Mouse (Mus musculus): ENCODE results near the gene Slc39a11. TPM values are rescaled to one million over a fixed set of nuclear protein-coding genes. Genes with fewer than 3 reads are reported as not detected.

Gene Slc39a11
- polyA plus RNA-seq, 1 experiment from 2014 or later = 26.2 TPM

- Histone ChIP-seq H3K4me2 (ENCODE audit: low read depth, low read length) (no peak overlapping the region), H3K4me3 (ENCODE audit: low read length) (no peak overlapping the region), H3K9me3 (ENCODE audit: control insufficient read depth, low read length) (no peaks in the 10 kb centered on the region), H3K27ac (ENCODE audit: low read length) (no peak overlapping the region), H3K36me3 (ENCODE audit: control insufficient read depth, insufficient read depth, low read length) (peaks cover 21% of the 10 kb centered on the region), H3K9ac (ENCODE audit: low read length) (no peak overlapping the region), H3K27me3 (ENCODE audit: control insufficient read depth, insufficient read depth, low read depth, low read length) (no peaks in the 10 kb centered on the region), H3K4me1 (replicated peaks; ENCODE audit: control insufficient read depth, insufficient read depth, low read length) (no peaks in the 10 kb centered on the region)
- ATAC-seq (ENCODE audit: low read depth) = no peak
- 86% methylated on average over 4 of the region's 4 CpGs for WGBS
Observed at GRCm38 (mm10) chr11:113673614-113674013, 23.7 kb upstream of the Slc39a11 start.

GRCm38 (mm10) chr11:113669711-113670110, 19.8 kb upstream of the Slc39a11 start:
- H3K36me3 ChIP-seq (ENCODE audit: control insufficient read depth, insufficient read depth, low read length) = peaks cover 14% of the 10 kb centered on the region
- 79% methylated on average over 4 of the region's 4 CpGs for WGBS
- no peak for ATAC-seq (ENCODE audit: low read depth)

GRCm38 (mm10) chr11:113668857-113669256, 19.0 kb upstream of the Slc39a11 start:
- no peak overlapping the region for H3K27ac ChIP-seq (ENCODE audit: low read length)
- WGBS = 81% methylated on average over 5 of the region's 5 CpGs
- no peaks in the 10 kb centered on the region for H3K9me3 ChIP-seq (ENCODE audit: control insufficient read depth, low read length)
- no peak overlapping the region for H3K4me3 ChIP-seq (ENCODE audit: low read length)
- H3K4me2 ChIP-seq (ENCODE audit: low read depth, low read length) = no peak overlapping the region
- peaks cover 18% of the 10 kb centered on the region for H3K4me1 ChIP-seq (replicated peaks; ENCODE audit: control insufficient read depth, insufficient read depth, low read length)
- ATAC-seq (ENCODE audit: low read depth) = no peak
- no peaks in the 10 kb centered on the region for H3K27me3 ChIP-seq (ENCODE audit: control insufficient read depth, insufficient read depth, low read depth, low read length)
- no peak overlapping the region for H3K9ac ChIP-seq (ENCODE audit: low read length)
- H3K36me3 ChIP-seq (ENCODE audit: control insufficient read depth, insufficient read depth, low read length) = peaks cover 15% of the 10 kb centered on the region

More at GRCm38 (mm10) chr11:113669711-113670110, 19.8 kb upstream of the Slc39a11 start:
- H3K27ac ChIP-seq (ENCODE audit: low read length) = no peak overlapping the region
- H3K9me3 ChIP-seq (ENCODE audit: control insufficient read depth, low read length) = no peaks in the 10 kb centered on the region
- no peak overlapping the region for H3K9ac ChIP-seq (ENCODE audit: low read length)
- no peak overlapping the region for H3K4me2 ChIP-seq (ENCODE audit: low read depth, low read length)
- H3K4me1 ChIP-seq (replicated peaks; ENCODE audit: control insufficient read depth, insufficient read depth, low read length) = peaks cover 18% of the 10 kb centered on the region
- H3K4me3 ChIP-seq (ENCODE audit: low read length) = no peak overlapping the region
- H3K27me3 ChIP-seq (ENCODE audit: control insufficient read depth, insufficient read depth, low read depth, low read length) = no peaks in the 10 kb centered on the region

GRCm38 (mm10) chr11:113667704-113668103, 17.8 kb upstream of the Slc39a11 start:
- WGBS = 51% methylated on average over 4 of the region's 4 CpGs
- no peak overlapping the region for H3K9ac ChIP-seq (ENCODE audit: low read length)

GRCm38 (mm10) chr11:113667122-113667521, 17.2 kb upstream of the Slc39a11 start:
- Histone ChIP-seq H3K9me3 (ENCODE audit: control insufficient read depth, low read length) (no peaks in the 10 kb centered on the region), H3K27me3 (ENCODE audit: control insufficient read depth, insufficient read depth, low read depth, low read length) (no peaks in the 10 kb centered on the region), H3K9ac (ENCODE audit: low read length) (no peak overlapping the region), H3K36me3 (ENCODE audit: control insufficient read depth, insufficient read depth, low read length) (peaks cover 12% of the 10 kb centered on the region), H3K4me3 (ENCODE audit: low read length) (no peak overlapping the region), H3K4me1 (replicated peaks; ENCODE audit: control insufficient read depth, insufficient read depth, low read length) (peaks cover 18% of the 10 kb centered on the region), H3K27ac (ENCODE audit: low read length) (peak overlapping the region; percentile 4), H3K4me2 (ENCODE audit: low read depth, low read length) (no peak overlapping the region)
- ATAC-seq (ENCODE audit: low read depth) = peak; percentile 28; the same call in 1 of the 2 replicates
- 53% methylated on average over 2 of the region's 2 CpGs for WGBS

More at GRCm38 (mm10) chr11:113667704-113668103, 17.8 kb upstream of the Slc39a11 start:
- H3K4me3 ChIP-seq (ENCODE audit: low read length) = no peak overlapping the region
- no peaks in the 10 kb centered on the region for H3K27me3 ChIP-seq (ENCODE audit: control insufficient read depth, insufficient read depth, low read depth, low read length)
- no peaks in the 10 kb centered on the region for H3K9me3 ChIP-seq (ENCODE audit: control insufficient read depth, low read length)
- peaks cover 18% of the 10 kb centered on the region for H3K4me1 ChIP-seq (replicated peaks; ENCODE audit: control insufficient read depth, insufficient read depth, low read length)
- H3K4me2 ChIP-seq (ENCODE audit: low read depth, low read length) = no peak overlapping the region
- H3K36me3 ChIP-seq (ENCODE audit: control insufficient read depth, insufficient read depth, low read length) = peaks cover 9% of the 10 kb centered on the region
- peak overlapping the region; percentile 27 for H3K27ac ChIP-seq (ENCODE audit: low read length)
- ATAC-seq (ENCODE audit: low read depth) = peak; percentile 41; the same call in 1 of the 2 replicates

GRCm38 (mm10) chr11:113666648-113667047, 16.8 kb upstream of the Slc39a11 start:
- Histone ChIP-seq H3K9me3 (ENCODE audit: control insufficient read depth, low read length) (no peaks in the 10 kb centered on the region), H3K4me1 (replicated peaks; ENCODE audit: control insufficient read depth, insufficient read depth, low read length) (peaks cover 18% of the 10 kb centered on the region), H3K27me3 (ENCODE audit: control insufficient read depth, insufficient read depth, low read depth, low read length) (no peaks in the 10 kb centered on the region), H3K4me2 (ENCODE audit: low read depth, low read length) (peak overlapping the region; percentile 16; the same call in 1 of the 2 replicates), H3K27ac (ENCODE audit: low read length) (no peak overlapping the region; the same call in 1 of the 2 replicates), H3K9ac (ENCODE audit: low read length) (no peak overlapping the region), H3K4me3 (ENCODE audit: low read length) (no peak overlapping the region), H3K36me3 (ENCODE audit: control insufficient read depth, insufficient read depth, low read length) (peaks cover 17% of the 10 kb centered on the region)
- 31% methylated on average over 10 of the region's 10 CpGs for WGBS
- ATAC-seq (ENCODE audit: low read depth) = peak; percentile 41; the same call in 1 of the 2 replicates

- Histone ChIP-seq H3K36me3 (ENCODE audit: control insufficient read depth, insufficient read depth, low read length) (peaks cover 21% of the 10 kb centered on the region), H3K9me3 (ENCODE audit: control insufficient read depth, low read length) (no peaks in the 10 kb centered on the region), H3K27me3 (ENCODE audit: control insufficient read depth, insufficient read depth, low read depth, low read length) (no peaks in the 10 kb centered on the region), H3K4me1 (replicated peaks; ENCODE audit: control insufficient read depth, insufficient read depth, low read length) (peaks cover 18% of the 10 kb centered on the region), H3K27ac (ENCODE audit: low read length) (no peak overlapping the region; the same call in 1 of the 2 replicates), H3K4me2 (ENCODE audit: low read depth, low read length) (peak overlapping the region; percentile 16; the same call in 1 of the 2 replicates), H3K9ac (ENCODE audit: low read length) (no peak overlapping the region), H3K4me3 (ENCODE audit: low read length) (no peak overlapping the region)
- no peak for ATAC-seq (ENCODE audit: low read depth)
- WGBS = 53% methylated on average over 6 of the region's 6 CpGs
Observed at GRCm38 (mm10) chr11:113666205-113666604, 16.3 kb upstream of the Slc39a11 start.

- no peak overlapping the region for H3K4me3 ChIP-seq (ENCODE audit: low read length)
- H3K36me3 ChIP-seq (ENCODE audit: control insufficient read depth, insufficient read depth, low read length) = peaks cover 22% of the 10 kb centered on the region
- ATAC-seq (ENCODE audit: low read depth) = no peak
- H3K4me1 ChIP-seq (replicated peaks; ENCODE audit: control insufficient read depth, insufficient read depth, low read length) = peaks cover 18% of the 10 kb centered on the region
- H3K9me3 ChIP-seq (ENCODE audit: control insufficient read depth, low read length) = no peaks in the 10 kb centered on the region
- H3K9ac ChIP-seq (ENCODE audit: low read length) = no peak overlapping the region
- H3K4me2 ChIP-seq (ENCODE audit: low read depth, low read length) = no peak overlapping the region
- no peak overlapping the region for H3K27ac ChIP-seq (ENCODE audit: low read length)
- 65% methylated on average over 2 of the region's 2 CpGs for WGBS
- no peaks in the 10 kb centered on the region for H3K27me3 ChIP-seq (ENCODE audit: control insufficient read depth, insufficient read depth, low read depth, low read length)
Observed at GRCm38 (mm10) chr11:113664279-113664678, 14.4 kb upstream of the Slc39a11 start.

GRCm38 (mm10) chr11:113661835-113662351, 12.0 kb upstream of the Slc39a11 start:
- no peak for ATAC-seq (ENCODE audit: low read depth)
- no peak overlapping the region for H3K4me2 ChIP-seq (ENCODE audit: low read depth, low read length)
- H3K4me1 ChIP-seq (replicated peaks; ENCODE audit: control insufficient read depth, insufficient read depth, low read length) = peaks cover 5% of the 10 kb centered on the region
- 87% methylated on average over 18 of the region's 18 CpGs for WGBS
- H3K27me3 ChIP-seq (ENCODE audit: control insufficient read depth, insufficient read depth, low read depth, low read length) = no peaks in the 10 kb centered on the region
- no peaks in the 10 kb centered on the region for H3K9me3 ChIP-seq (ENCODE audit: control insufficient read depth, low read length)
- no peak overlapping the region for H3K9ac ChIP-seq (ENCODE audit: low read length)
- peaks cover 29% of the 10 kb centered on the region for H3K36me3 ChIP-seq (ENCODE audit: control insufficient read depth, insufficient read depth, low read length)
- H3K27ac ChIP-seq (ENCODE audit: low read length) = no peak overlapping the region
- no peak overlapping the region for H3K4me3 ChIP-seq (ENCODE audit: low read length)

Measured in lung, embryonic 16.5 days (tissue).